Mouse (Mus musculus) forebrain, embryonic 11.5 days (tissue): ENCODE results near the gene Btg4. TPM values are rescaled to one million over a fixed set of nuclear protein-coding genes. Genes with fewer than 3 reads are reported as not detected.
A peak's percentile ranks its signal among the peaks of the same experiment; 100 is the strongest.

Experiments
- ATAC-seq: fragments of 200-750 bp; cut with Nextera tagmentation; replicated peaks from 2 replicates; pipeline ENCODE4 v1.8.0; 2017; ENCODE audit warnings: moderate TSS enrichment; ENCODE audit not compliant: low FRiP score
- DNase-seq: peaks from one replicate; pipeline ENCODE4 v3.0.0-alpha.2; 2017; ENCODE audit warnings: low spot score
- H3K27ac ChIP-seq: fragments of 300-500 bp; sonication (generic); 2 replicates; pipeline ENCODE4 v1.5.1; 2014; ENCODE audit warnings: low read depth, low read length
- H3K27me3 ChIP-seq: fragments of 300-500 bp; sonication (generic); 2 replicates; pipeline ENCODE4 v1.6.1; 2014; ENCODE audit warnings: mild to moderate bottlenecking, low read length, mixed read lengths; ENCODE audit not compliant: control insufficient read depth, insufficient read depth
- H3K36me3 ChIP-seq: fragments of 300-500 bp; sonication (generic); 2 replicates; pipeline ENCODE4 v1.6.1; 2014; ENCODE audit warnings: mild to moderate bottlenecking, low read length, moderate library complexity, mixed read lengths; ENCODE audit not compliant: control insufficient read depth, insufficient read depth
- H3K4me1 ChIP-seq: fragments of 300-500 bp; sonication (generic); replicated peaks from 2 replicates; pipeline ENCODE4 v1.6.1; 2014; ENCODE audit warnings: low read length, mixed read lengths; ENCODE audit not compliant: control insufficient read depth, insufficient read depth
- H3K4me2 ChIP-seq: fragments of 300-500 bp; sonication (generic); 2 replicates; pipeline ENCODE4 v1.6.1; 2014; ENCODE audit warnings: low read depth, mild to moderate bottlenecking, low read length, moderate library complexity, mixed read lengths; ENCODE audit not compliant: severe bottlenecking
- H3K4me3 ChIP-seq: fragments of 300-500 bp; sonication (generic); 2 replicates; pipeline ENCODE4 v1.5.1; 2014; ENCODE audit warnings: low read depth, low read length
- H3K9ac ChIP-seq: fragments of 300-500 bp; sonication (generic); 2 replicates; pipeline ENCODE4 v1.6.1; 2014; ENCODE audit warnings: low read length
- H3K9me3 ChIP-seq: fragments of 300-500 bp; sonication (generic); 2 replicates; pipeline ENCODE4 v1.6.1; 2016; ENCODE audit warnings: low read length, mixed read lengths; ENCODE audit not compliant: control insufficient read depth
- WGBS: fragments of 180-500 bp; shearing (Covaris S2); extraction: QIAGEN DNeasy Blood & Tissue Kit; methylation state at CpG from one replicate; pipeline ENCODE4 v1.1.7; 2014; 5-methylcytosine and 5-hydroxymethylcytosine counted together
- microRNA counts: library from miRNA; unstranded; fragments of <30 nt; microRNA quantifications from one replicate; lab custom pipeline; 2015
- microRNA-seq: library from miRNA; unstranded; fragments of <30 nt; microRNA quantifications from one replicate; pipeline ENCODE4, GENCODE M21; 2016; ENCODE audit not compliant: insufficient number of aligned reads
- polyA plus RNA-seq: library from polyadenylated mRNA; unstranded; fragments of >200 nt; fragmentation: Nextera tagmentation; extraction: Ambion mirVana; gene quantifications from 2 replicates; pipeline ENCODE4 v1.2.1, GENCODE M21; 2014

Gene Btg4
- polyA plus RNA-seq, 1 experiment from 2014 or later, result not detected

DNA sequence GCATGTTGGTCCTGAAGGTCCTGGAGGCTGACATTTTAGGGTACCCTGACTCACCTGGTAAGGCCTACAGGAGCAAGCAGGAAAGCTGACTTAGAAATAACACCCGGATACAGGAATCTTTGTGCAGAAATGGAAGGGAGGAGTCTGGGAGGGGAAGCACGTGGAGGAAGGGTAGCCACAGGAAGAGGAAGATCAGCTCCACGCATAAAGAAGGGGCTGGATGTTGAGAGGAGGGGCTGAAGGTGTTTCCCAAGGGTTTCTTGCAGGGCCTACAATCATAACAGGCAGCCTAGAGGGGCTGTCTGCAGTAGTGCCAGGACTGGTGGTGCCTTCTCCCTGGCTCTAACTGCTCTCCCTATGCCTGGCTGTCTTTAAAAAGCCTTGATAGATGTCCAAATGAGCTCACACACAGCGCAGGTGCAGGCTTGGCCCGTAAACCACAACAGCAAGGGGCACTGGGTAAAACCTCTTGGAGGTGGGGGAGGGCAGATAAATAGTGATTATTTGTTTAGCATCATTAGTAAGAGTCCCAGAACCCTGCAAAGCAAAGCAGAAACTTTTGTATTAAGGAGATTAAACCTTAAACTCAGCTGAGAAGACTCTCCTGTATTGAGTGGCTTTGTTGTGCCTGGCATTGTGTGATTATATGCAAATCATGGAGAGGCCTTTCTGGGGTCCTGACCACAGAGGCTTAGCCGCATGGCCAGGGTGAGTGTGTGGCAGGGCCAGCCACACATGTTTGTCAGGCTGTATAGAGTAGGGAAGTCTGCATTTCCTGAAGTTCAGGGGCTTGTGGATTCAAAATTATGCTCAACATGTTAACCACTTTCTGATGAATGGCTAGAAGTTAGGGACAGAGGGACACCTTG, 104.8 kb downstream of the Btg4 start, which contains the start of gene Gm32742:
Gene Gm32742, minus strand, starts transcription at position 206 of the 869 bp plus-strand sequence.
- Histone ChIP-seq H3K9me3 (no peaks in the 10 kb centered on the region), H3K27ac (no peak within 1 kb of the TSS), H3K4me2 (no peak within 1 kb of the TSS), H3K4me1 (no peaks in the 10 kb centered on the region), H3K36me3 (no peaks in the 10 kb centered on the region), H3K9ac (no peak within 1 kb of the TSS), H3K27me3 (no peaks in the 10 kb centered on the region), H3K4me3 (no peak within 1 kb of the TSS)
- 48% methylated on average over 6 of the region's 6 CpGs for WGBS
- no peak for DNase-seq
- no peak for ATAC-seq

DNA sequence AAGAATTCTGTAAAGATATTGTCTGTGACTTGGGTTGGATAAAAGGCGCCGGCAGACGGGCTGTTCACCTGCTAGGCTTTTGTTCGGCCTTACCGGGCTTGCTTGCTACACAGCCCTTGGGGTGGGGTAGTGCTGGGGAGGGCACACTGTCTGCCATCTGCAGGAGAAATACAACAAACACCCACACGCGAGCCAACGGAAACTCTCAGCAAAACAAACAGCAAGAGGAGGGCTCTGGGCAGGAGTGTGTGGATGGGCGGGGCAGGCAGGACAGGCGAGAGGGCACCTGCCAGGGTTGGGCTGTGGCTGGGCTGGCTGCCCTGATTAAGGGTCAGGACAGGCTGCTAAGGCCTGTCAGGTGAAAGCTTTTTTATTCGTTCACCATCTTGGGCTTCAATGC, 107.3 kb downstream of the Btg4 start:
- Histone ChIP-seq H3K4me1 (no peaks in the 10 kb centered on the region), H3K9me3 (no peaks in the 10 kb centered on the region), H3K27me3 (no peaks in the 10 kb centered on the region), H3K4me3 (no peak overlapping the region), H3K4me2 (no peak overlapping the region), H3K9ac (no peak overlapping the region), H3K27ac (no peak overlapping the region), H3K36me3 (no peaks in the 10 kb centered on the region)
- WGBS, result 66% methylated on average over 11 of the region's 11 CpGs
- DNase-seq (no peak), ATAC-seq (no peak)

DNA sequence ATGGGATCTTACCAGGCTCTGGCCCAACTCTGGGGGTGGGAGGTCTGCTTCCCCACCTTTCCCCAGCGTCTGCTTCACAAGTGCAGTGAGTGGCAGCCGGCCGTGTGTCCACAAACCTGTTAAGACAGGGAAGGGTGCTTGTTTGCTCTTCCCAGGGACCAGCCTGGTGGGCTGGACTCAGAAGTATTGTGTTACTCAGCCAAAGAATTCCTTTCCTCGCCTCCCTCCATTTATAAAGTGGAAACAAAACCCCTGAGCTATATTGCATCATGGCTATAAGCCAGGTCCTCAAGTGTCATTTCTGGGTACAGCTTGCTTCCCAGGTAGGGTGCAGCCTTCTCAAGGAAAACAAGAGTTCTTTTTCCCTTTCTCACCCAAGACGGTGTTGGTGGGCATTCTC, 108.0 kb downstream of the Btg4 start:
- Histone ChIP-seq H3K36me3 (no peaks in the 10 kb centered on the region), H3K27me3 (no peaks in the 10 kb centered on the region), H3K9me3 (no peaks in the 10 kb centered on the region), H3K27ac (no peak overlapping the region), H3K9ac (no peak overlapping the region), H3K4me2 (no peak overlapping the region), H3K4me1 (no peaks in the 10 kb centered on the region), H3K4me3 (no peak overlapping the region)
- DNase-seq, result no peak
- ATAC-seq, result no peak
- WGBS, result 88% methylated on average over 5 of the region's 5 CpGs

DNA sequence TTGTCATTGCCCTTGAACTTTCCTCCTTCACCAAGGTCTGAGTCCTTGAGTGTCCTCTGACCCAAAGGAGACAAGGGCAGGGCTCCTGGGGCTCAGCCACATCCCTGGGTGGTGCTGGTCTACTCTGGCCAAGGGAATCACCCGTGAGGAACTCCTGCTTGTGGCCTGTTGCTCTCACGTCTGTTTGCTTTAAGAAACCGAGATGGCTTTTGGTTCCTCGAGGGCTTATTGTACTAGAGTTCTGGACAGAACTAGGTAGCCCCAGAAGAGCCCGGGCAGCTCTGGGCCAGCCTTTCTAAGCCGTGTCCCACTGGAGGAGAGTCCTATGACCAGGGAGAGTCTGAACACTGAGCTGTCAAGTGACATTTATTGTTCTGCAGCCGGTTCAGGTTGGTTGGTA, 108.4 kb downstream of the Btg4 start:
- ATAC-seq, result no peak
- H3K27me3 ChIP-seq, result no peaks in the 10 kb centered on the region
- H3K9ac ChIP-seq, result no peak overlapping the region
- no peaks in the 10 kb centered on the region for H3K36me3 ChIP-seq
- no peak overlapping the region for H3K4me3 ChIP-seq
- no peaks in the 10 kb centered on the region for H3K4me1 ChIP-seq
- no peak overlapping the region for H3K27ac ChIP-seq
- 90% methylated on average over 7 of the region's 7 CpGs for WGBS
- H3K9me3 ChIP-seq, result no peaks in the 10 kb centered on the region
- DNase-seq, result no peak
- no peak overlapping the region for H3K4me2 ChIP-seq

MicroRNA genes within 50 kb of the gene (microRNA counts, 519-probe panel; counts per million panel counts)
- microRNA mmu-miR-34b-3p (lab: Ali Mortazavi, UCI) (31.2 counts per million), microRNA mmu-miR-34b-5p (lab: Ali Mortazavi, UCI) (31.2 counts per million), microRNA mmu-miR-34c (lab: Ali Mortazavi, UCI) (31.2 counts per million)

Small RNA genes lying within 50 kb of the gene (microRNA-seq; reads per million reads assigned to microRNA genes)
- gene Mir34b (42.9 reads per million, percentile 25 among the genes with 10 or more reads in this experiment), gene Mir34c (1,379 reads per million, percentile 71 among the genes with 10 or more reads in this experiment)

Other genes with a start within 250 kb of the Btg4 start
- gene Ppp2r1b, start 215.6 kb upstream of the Btg4 start, polyA plus RNA-seq, result 125 and 132 TPM in 2 replicates
- gene Sik2, start 51.8 kb upstream of the Btg4 start, polyA plus RNA-seq, result 17.1 and 18.4 TPM in 2 replicates
- 1.3 and 1.7 TPM in 2 replicates for gene Layn, start 16.2 kb downstream of the Btg4 start, polyA plus RNA-seq
- gene 4833427G06Rik, start 41.2 kb downstream of the Btg4 start, polyA plus RNA-seq, result not detected in 2 replicates
- gene Gm32742, start 104.6 kb downstream of the Btg4 start, polyA plus RNA-seq, result not detected in 2 replicates
- not detected in 2 replicates for gene Pou2af1, start 152.8 kb downstream of the Btg4 start, polyA plus RNA-seq
- gene Colca2, start 217.7 kb downstream of the Btg4 start, polyA plus RNA-seq, result 1.0 and 2.3 TPM in 2 replicates